Mouse (Mus musculus): ENCODE measurements around the gene Dnah7c. TPM values are rescaled to one million over a fixed set of nuclear protein-coding genes. Genes with fewer than 3 reads are reported as not detected.
"Not testable (repeated sequence)": the region's sequence is repeated elsewhere in the genome, so short reads cannot be mapped to it uniquely, and the experiment has no call there.

Dnah7c gene
- 0.06 and 0.09 TPM in 2 replicates for polyA plus RNA-seq (2016; fragmentation: Nextera tagmentation; extraction: Ambion mirVana)

DNA sequence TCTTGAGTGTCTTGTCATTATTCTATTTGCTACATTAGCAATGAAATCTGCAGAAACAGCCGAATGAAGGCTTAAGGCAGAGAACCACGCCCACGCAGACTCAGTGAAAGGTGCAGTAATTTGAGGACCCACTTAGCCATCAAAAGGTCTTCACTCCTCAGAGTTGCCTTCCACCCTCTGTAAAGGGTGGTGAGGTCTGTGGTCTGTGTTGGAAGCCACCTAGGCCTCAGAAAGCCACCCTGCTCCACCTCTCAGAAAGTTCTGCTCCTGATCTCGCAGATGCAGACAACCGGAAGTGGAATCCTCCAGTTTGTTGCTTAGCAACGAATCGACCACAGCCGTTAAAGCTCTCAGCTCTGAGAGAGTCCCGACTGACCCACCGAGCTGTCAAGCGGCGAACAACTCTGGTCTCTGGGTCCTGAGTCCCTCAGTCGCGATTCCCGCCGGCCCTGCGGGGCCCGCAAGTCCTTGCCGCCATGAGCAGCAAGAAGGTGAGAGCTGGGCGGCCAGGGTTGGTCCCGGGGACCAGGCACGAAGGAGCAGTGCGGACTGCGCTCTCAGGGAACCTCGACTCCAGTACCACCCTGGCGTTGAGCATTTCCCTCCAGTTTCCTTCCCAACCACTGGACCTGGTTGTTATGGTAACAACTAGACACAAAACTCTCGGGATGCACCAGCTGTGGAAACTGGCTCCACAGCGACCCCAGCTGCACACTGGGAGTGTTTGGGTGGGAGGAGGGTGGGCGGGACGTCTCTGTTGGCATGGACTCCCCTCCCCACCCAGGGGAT, at the start of gene Dnah7c:
Dnah7c (plus strand) TSS at position 456 of the 789 bp plus-strand sequence.
- H3K4me1 ChIP-seq (replicated peaks), result no peaks in the 10 kb centered on the region
- H3K27ac ChIP-seq (ENCODE audit: poor library complexity, severe bottlenecking), result no peak within 1 kb of the TSS
- H3K4me3 ChIP-seq, result peak within 1 kb of the TSS; percentile 68
- no peaks in the 10 kb centered on the region for H3K27me3 ChIP-seq (replicated peaks)
- WGBS, result 12% methylated on average over 30 of the region's 30 CpGs
- no peaks in the 10 kb centered on the region for H3K9me3 ChIP-seq (replicated peaks)
- peak; percentile 42; the same call in 1 of the 2 replicates for ATAC-seq (ENCODE audit: insufficient number of reproducible peaks, low FRiP score)
- peak within 1 kb of the TSS; percentile 69 for H3K9ac ChIP-seq
- peak within 1 kb of the TSS; percentile 97 for H3K4me2 ChIP-seq
- H3K36me3 ChIP-seq, result no peaks in the 10 kb centered on the region

DNA sequence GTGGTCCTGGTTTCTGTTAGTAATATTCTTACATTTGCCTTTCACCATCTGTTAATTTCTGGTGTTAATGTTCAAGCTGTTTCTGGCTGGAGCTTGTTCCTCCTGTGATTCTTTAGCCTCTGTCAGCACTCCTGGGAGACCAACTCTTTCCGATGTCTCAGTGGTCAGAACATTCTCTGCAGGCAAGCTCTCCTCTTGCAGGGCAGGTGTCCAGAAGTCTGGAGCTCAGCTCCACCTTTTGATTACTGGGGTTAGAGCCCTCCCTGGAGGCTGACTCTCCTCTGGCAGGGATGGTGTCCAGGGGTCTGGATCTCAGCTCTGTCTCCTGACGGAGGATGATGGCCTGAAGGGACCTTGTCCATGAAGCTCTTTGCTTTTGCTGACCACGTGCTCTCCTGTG, 44.8 kb upstream of the Dnah7c start:
- WGBS, result 85% methylated on average over 3 of the region's 3 CpGs
- not testable (repeated sequence) for H3K4me1 ChIP-seq (replicated peaks)

GRCm38 (mm10) chr1:46394681-46395297, 30.6 kb upstream of the Dnah7c start:
- H3K9ac ChIP-seq; H3K4me1 ChIP-seq (replicated peaks); H3K9me3 ChIP-seq (replicated peaks); ATAC-seq (ENCODE audit: insufficient number of reproducible peaks, low FRiP score); H3K36me3 ChIP-seq; H3K27me3 ChIP-seq (replicated peaks); H3K4me2 ChIP-seq; H3K27ac ChIP-seq (ENCODE audit: poor library complexity, severe bottlenecking); H3K4me3 ChIP-seq: not testable (repeated sequence)
- WGBS, result 81% methylated on average over 3 of the region's 4 CpGs

More for the DNA sequence above, 44.8 kb upstream of the Dnah7c start:
- H3K9ac ChIP-seq; H3K27ac ChIP-seq (ENCODE audit: poor library complexity, severe bottlenecking); ATAC-seq (ENCODE audit: insufficient number of reproducible peaks, low FRiP score); H3K4me2 ChIP-seq; H3K36me3 ChIP-seq; H3K27me3 ChIP-seq (replicated peaks); H3K4me3 ChIP-seq; H3K9me3 ChIP-seq (replicated peaks): not testable (repeated sequence)

DNA sequence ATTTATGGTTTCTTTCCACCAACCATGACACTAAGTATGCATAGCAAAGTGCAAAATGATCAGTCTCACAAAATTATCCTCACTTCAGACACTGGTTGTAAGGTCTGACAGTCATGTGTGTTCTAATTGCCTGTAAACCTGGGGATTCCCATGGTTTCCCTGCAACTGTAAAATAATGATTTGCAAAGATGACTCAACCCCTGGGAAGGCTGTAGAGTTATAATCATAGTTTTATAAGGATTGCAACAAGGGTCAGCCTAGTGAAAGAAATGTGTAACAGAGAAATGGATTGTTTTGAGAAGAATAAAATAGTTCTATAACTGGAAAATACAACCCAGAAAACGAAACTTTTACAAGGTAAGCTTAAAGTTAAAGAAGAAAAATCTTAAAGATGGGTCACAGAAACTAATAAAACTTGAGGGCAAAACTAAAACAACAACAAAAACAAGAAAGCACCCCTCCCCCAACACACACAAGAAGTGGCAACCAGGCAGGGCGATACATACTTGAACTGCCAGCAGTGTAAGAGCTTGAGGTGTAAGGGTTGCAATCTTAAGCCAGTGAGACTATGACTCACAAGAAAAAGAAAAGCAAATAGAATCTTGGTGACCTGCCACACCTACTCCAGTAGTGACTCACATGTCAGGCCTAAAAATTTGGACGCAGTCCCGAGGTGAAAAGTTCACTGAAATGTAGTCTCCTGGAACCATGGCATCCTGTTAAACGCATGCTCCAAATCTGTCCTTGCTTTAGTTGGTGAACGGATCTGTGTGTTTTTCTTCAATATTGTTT, 16.9 kb upstream of the Dnah7c start:
- Histone ChIP-seq H3K36me3 (no peaks in the 10 kb centered on the region), H3K4me3 (no peak overlapping the region), H3K4me2 (no peak overlapping the region), H3K9me3 (replicated peaks) (no peaks in the 10 kb centered on the region), H3K4me1 (replicated peaks) (no peaks in the 10 kb centered on the region), H3K9ac (no peak overlapping the region), H3K27me3 (replicated peaks) (no peaks in the 10 kb centered on the region), H3K27ac (ENCODE audit: poor library complexity, severe bottlenecking) (no peak overlapping the region)
- ATAC-seq (ENCODE audit: insufficient number of reproducible peaks, low FRiP score), result no peak
- 65% methylated on average over 6 of the region's 6 CpGs for WGBS

- 69% methylated on average over 7 of the region's 7 CpGs for WGBS
- not testable (repeated sequence) for H3K27me3 ChIP-seq (replicated peaks); H3K27ac ChIP-seq (ENCODE audit: poor library complexity, severe bottlenecking)
Observed at GRCm38 (mm10) chr1:46414798-46415197, 10.6 kb upstream of the Dnah7c start.

DNA sequence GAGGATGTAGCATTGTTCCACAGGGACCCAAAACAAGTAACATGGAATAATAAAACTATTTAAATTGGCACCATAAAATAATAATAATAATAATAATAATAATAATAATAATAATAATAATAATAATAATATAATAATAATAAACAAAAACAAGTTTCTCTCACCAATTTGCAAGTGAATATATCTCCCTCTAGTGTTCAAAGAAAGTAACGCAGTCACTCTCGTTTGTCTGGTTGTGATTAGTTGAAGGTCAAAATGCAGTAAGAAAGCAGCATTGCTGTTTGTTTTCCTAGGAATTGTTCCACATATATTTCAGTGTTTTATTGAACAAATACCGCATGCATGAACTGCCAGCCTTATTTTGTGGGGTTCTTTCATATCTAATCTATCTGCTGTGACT, 8.4 kb upstream of the Dnah7c start:
- not testable (repeated sequence) for H3K4me1 ChIP-seq (replicated peaks); H3K9me3 ChIP-seq (replicated peaks); ATAC-seq (ENCODE audit: insufficient number of reproducible peaks, low FRiP score); H3K27ac ChIP-seq (ENCODE audit: poor library complexity, severe bottlenecking); H3K4me2 ChIP-seq; H3K36me3 ChIP-seq; H3K4me3 ChIP-seq; H3K27me3 ChIP-seq (replicated peaks); H3K9ac ChIP-seq
- WGBS, result 22% methylated on average over 3 of the region's 3 CpGs

More at GRCm38 (mm10) chr1:46414798-46415197, 10.6 kb upstream of the Dnah7c start:
- not testable (repeated sequence) for H3K9ac ChIP-seq; H3K9me3 ChIP-seq (replicated peaks); ATAC-seq (ENCODE audit: insufficient number of reproducible peaks, low FRiP score); H3K4me1 ChIP-seq (replicated peaks); H3K36me3 ChIP-seq; H3K4me2 ChIP-seq; H3K4me3 ChIP-seq

- H3K9me3 ChIP-seq (replicated peaks); H3K4me1 ChIP-seq (replicated peaks); H3K27ac ChIP-seq (ENCODE audit: poor library complexity, severe bottlenecking); H3K9ac ChIP-seq; ATAC-seq (ENCODE audit: insufficient number of reproducible peaks, low FRiP score); H3K27me3 ChIP-seq (replicated peaks); H3K36me3 ChIP-seq; H3K4me3 ChIP-seq; H3K4me2 ChIP-seq: not testable (repeated sequence)
- WGBS, result 65% methylated on average over 4 of the region's 4 CpGs
Observed at GRCm38 (mm10) chr1:46418966-46419365, 6.4 kb upstream of the Dnah7c start.

DNA sequence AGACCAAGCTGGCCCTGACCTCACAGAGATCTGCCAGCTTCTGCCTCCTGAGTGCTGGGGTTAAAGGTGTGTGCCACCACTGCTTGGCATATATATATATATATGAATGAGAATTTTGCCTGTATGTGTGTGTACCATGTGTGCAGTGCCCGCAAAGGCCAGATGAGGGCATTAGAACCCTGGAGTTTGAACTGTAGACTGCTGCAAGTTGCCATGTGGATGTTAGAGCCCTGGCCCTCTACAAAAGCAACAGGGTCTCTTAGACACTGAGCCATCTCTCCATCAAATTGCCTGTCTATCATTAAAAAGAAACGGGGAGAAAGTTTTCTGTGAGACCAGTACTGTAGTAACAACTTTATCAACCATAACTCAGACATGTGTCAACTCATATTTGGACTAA, 3.0 kb downstream of the Dnah7c start:
- Histone ChIP-seq H3K4me2 (no peak overlapping the region), H3K27me3 (replicated peaks) (no peaks in the 10 kb centered on the region), H3K27ac (ENCODE audit: poor library complexity, severe bottlenecking) (no peak overlapping the region), H3K9me3 (replicated peaks) (no peaks in the 10 kb centered on the region), H3K36me3 (no peaks in the 10 kb centered on the region), H3K4me1 (replicated peaks) (no peaks in the 10 kb centered on the region), H3K4me3 (no peak overlapping the region), H3K9ac (no peak overlapping the region)
- ATAC-seq (ENCODE audit: insufficient number of reproducible peaks, low FRiP score), result no peak
- WGBS, result 66% methylated on average over 2 of the region's 2 CpGs

DNA sequence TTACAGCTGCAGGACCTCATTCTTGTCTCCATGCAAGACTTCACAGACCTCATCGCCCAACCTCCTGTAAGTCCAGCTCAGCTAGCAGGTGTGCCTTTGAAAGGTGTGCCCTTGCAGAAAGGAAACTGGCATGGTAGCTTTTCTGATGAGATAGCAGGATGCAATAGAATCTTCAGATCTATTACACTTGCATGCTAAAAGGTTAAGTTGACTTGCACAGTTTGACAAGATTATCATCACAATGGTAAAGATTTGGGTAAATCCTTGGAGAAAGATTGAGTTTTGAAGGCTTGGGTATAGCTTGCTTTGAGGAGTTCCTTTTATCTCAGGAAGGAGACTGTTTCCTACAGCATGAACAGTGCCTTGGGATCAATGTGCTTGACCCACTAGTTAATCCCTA, 89.3 kb downstream of the Dnah7c start:
- H3K9me3 ChIP-seq (replicated peaks); H3K27ac ChIP-seq (ENCODE audit: poor library complexity, severe bottlenecking); H3K4me1 ChIP-seq (replicated peaks); H3K4me2 ChIP-seq; H3K9ac ChIP-seq; H3K27me3 ChIP-seq (replicated peaks); ATAC-seq (ENCODE audit: insufficient number of reproducible peaks, low FRiP score); H3K36me3 ChIP-seq; H3K4me3 ChIP-seq: not testable (repeated sequence)
- 75% methylated on average over 1 of the region's 1 CpGs for WGBS

- Histone ChIP-seq H3K4me1 (replicated peaks) (no peaks in the 10 kb centered on the region), H3K4me3 (no peak overlapping the region), H3K9ac (no peak overlapping the region), H3K4me2 (no peak overlapping the region), H3K9me3 (replicated peaks) (no peaks in the 10 kb centered on the region), H3K27ac (ENCODE audit: poor library complexity, severe bottlenecking) (no peak overlapping the region), H3K27me3 (replicated peaks) (no peaks in the 10 kb centered on the region), H3K36me3 (no peaks in the 10 kb centered on the region)
- no peak for ATAC-seq (ENCODE audit: insufficient number of reproducible peaks, low FRiP score)
Observed at GRCm38 (mm10) chr1:46521032-46521431, 95.6 kb downstream of the Dnah7c start.

DNA sequence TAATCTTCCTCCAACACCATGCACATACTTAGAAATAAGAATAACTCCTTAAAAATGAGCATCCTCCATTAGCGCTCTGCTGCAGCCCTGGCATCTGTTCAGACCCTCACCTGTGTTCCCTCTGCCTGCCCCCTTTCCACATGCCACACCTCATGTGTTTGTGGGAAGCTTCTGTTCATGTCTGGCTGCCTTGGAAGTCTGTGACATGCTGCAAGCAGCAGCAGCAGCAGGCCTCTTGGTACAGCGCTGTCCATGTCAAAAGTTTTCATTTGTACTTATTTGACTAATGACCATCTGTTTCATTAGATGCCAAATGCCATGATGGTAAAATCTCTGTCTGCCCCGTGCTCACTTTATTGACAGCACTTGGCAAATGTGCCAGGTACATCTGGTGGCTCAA, 101.1 kb downstream of the Dnah7c start:
- ATAC-seq (ENCODE audit: insufficient number of reproducible peaks, low FRiP score); H3K4me2 ChIP-seq; H3K9ac ChIP-seq; H3K27ac ChIP-seq (ENCODE audit: poor library complexity, severe bottlenecking); H3K36me3 ChIP-seq; H3K4me3 ChIP-seq; H3K27me3 ChIP-seq (replicated peaks); H3K9me3 ChIP-seq (replicated peaks); H3K4me1 ChIP-seq (replicated peaks): not testable (repeated sequence)
- WGBS, result 51% methylated on average over 3 of the region's 3 CpGs
